Mouse (Mus musculus) heart, embryonic 12.5 days (tissue): ENCODE data around the gene Lrpprc. TPM values are rescaled to one million over a fixed set of nuclear protein-coding genes. Genes with fewer than 3 reads are reported as not detected.
"Not testable (repeated sequence)": the region's sequence is repeated elsewhere in the genome, so short reads cannot be mapped to it uniquely, and the experiment has no call there.

Experiments used
- ATAC-seq: fragments of 200-750 bp; cut with Nextera tagmentation; 2 replicates; pipeline ENCODE4 v1.8.0; 2017; ENCODE audit warnings: moderate TSS enrichment, moderate library complexity; ENCODE audit not compliant: insufficient number of reproducible peaks, low FRiP score
- H3K27ac ChIP-seq: fragments of 300-500 bp; sonication (generic); 2 replicates; pipeline ENCODE4 v1.5.1; 2016; ENCODE audit warnings: mild to moderate bottlenecking, moderate library complexity; ENCODE audit not compliant: poor library complexity, severe bottlenecking
- H3K27me3 ChIP-seq: fragments of 300-500 bp; sonication (generic); replicated peaks from 2 replicates; pipeline ENCODE4 v1.6.1; 2016; ENCODE audit warnings: mild to moderate bottlenecking, moderate library complexity
- H3K36me3 ChIP-seq: fragments of 300-500 bp; sonication (generic); 2 replicates; pipeline ENCODE4 v1.6.1; 2016; ENCODE audit warnings: mild to moderate bottlenecking, moderate library complexity
- H3K4me1 ChIP-seq: fragments of 300-500 bp; sonication (generic); replicated peaks from 2 replicates; pipeline ENCODE4 v1.6.1; 2016; ENCODE audit warnings: mild to moderate bottlenecking
- H3K4me2 ChIP-seq: fragments of 300-500 bp; sonication (generic); 2 replicates; pipeline ENCODE4 v1.6.1; 2016; ENCODE audit warnings: mild to moderate bottlenecking, moderate library complexity
- H3K4me3 ChIP-seq: fragments of 300-500 bp; sonication (generic); 2 replicates; pipeline ENCODE4 v1.5.1; 2016; ENCODE audit warnings: mild to moderate bottlenecking
- H3K9ac ChIP-seq: fragments of 300-500 bp; sonication (generic); 2 replicates; pipeline ENCODE4 v1.6.1; 2016; ENCODE audit warnings: mild to moderate bottlenecking, moderate library complexity
- H3K9me3 ChIP-seq: fragments of 300-500 bp; sonication (generic); replicated peaks from 2 replicates; pipeline ENCODE4 v1.6.1; 2016; ENCODE audit warnings: mild to moderate bottlenecking, moderate library complexity
- WGBS: fragments of 180-500 bp; shearing (Covaris S2); methylation state at CpG from one replicate; pipeline ENCODE4 v1.1.7; 2016; 5-methylcytosine and 5-hydroxymethylcytosine counted together
- polyA plus RNA-seq: library from polyadenylated mRNA; unstranded; fragments of >200 nt; fragmentation: Nextera tagmentation; extraction: Ambion mirVana; gene quantifications from 2 replicates; pipeline ENCODE4 v1.2.1, GENCODE M21; 2016

The Lrpprc gene
- polyA plus RNA-seq = 73.9 and 75.9 TPM in 2 replicates

DNA sequence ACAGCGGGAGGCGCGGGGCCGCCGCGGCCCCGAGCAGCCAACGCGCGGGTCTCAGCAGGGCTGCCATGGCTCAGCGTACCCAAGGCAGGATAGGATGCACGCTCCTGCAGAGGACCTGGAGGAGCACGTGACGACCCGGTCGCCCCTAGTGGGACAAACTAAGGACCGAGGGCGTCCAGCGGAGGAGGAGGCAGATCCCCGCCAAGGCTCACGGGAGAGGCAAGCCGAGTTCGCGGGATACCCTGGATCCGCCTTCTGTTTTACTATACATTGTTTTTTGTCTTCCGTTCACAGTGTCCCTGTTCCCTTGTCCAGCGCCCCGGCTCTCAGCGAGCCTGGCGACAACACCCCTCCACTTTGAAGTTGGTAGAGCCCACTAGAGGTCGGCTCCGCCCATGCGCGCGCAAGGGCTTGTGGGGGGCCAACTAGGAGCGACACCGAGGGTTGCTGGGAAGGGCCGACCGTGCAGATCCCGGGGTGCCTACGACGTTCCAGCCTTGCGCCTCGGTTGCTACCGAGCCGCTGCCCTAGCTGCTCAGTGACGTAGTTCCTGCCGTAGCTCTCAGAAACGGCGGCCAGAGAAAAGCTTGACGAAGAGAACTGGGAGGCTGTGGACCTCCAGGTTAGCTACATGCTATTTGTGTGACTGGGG is at the start of gene Lrpprc:
Gene Lrpprc, minus strand, starts transcription at position 343 of the 652 bp plus-strand sequence.
- Histone ChIP-seq H3K27ac (peak within 1 kb of the TSS; percentile 77), H3K27me3 (no peaks in the 10 kb centered on the region), H3K9me3 (no peaks in the 10 kb centered on the region), H3K9ac (peak within 1 kb of the TSS; percentile 87), H3K4me3 (peak within 1 kb of the TSS; percentile 92), H3K4me1 (peaks cover 20% of the 10 kb centered on the region), H3K36me3 (peaks cover 9% of the 10 kb centered on the region; the same call in 1 of the 2 replicates), H3K4me2 (peak within 1 kb of the TSS; percentile 78)
- ATAC-seq = peak; percentile 99
- WGBS = under 1% methylated on average over 51 of the region's 51 CpGs

DNA sequence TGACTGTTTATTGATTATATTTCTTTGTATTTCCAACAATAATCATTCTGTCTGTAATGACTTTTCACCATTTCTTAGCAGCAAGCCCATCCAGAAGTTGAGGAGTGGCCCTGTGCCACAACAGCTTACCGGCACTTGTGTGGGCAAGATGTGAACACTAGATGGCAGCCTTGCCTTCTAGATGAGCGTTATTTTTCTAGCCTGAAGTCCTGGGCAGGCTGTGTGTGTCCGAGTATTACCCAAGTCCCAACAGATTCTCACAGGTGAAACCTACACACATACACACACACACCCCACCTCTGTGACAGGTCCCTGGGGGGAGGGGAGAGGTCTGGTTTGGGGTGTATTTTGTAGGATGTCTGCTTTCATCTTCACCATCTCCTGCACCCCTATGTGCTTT is 47.2 kb upstream of the Lrpprc start:
- no peak overlapping the region for H3K9ac ChIP-seq
- H3K9me3 ChIP-seq = no peaks in the 10 kb centered on the region
- H3K27me3 ChIP-seq = no peaks in the 10 kb centered on the region
- no peak overlapping the region for H3K4me3 ChIP-seq
- no peak overlapping the region for H3K4me2 ChIP-seq
- 5% methylated on average over 3 of the region's 3 CpGs for WGBS
- peak; percentile 61; the same call in 1 of the 2 replicates for ATAC-seq
- H3K4me1 ChIP-seq = no peaks in the 10 kb centered on the region
- no peaks in the 10 kb centered on the region for H3K36me3 ChIP-seq
- no peak overlapping the region for H3K27ac ChIP-seq

GRCm38 (mm10) chr17:84835249-84835648 is 44.7 kb upstream of the Lrpprc start:
- H3K9me3 ChIP-seq = no peaks in the 10 kb centered on the region
- H3K9ac ChIP-seq = no peak overlapping the region
- H3K4me1 ChIP-seq = no peaks in the 10 kb centered on the region
- 77% methylated on average over 9 of the region's 9 CpGs for WGBS
- no peaks in the 10 kb centered on the region for H3K27me3 ChIP-seq
- no peak overlapping the region for H3K27ac ChIP-seq
- no peak overlapping the region for H3K4me2 ChIP-seq
- no peak for ATAC-seq
- H3K36me3 ChIP-seq = no peaks in the 10 kb centered on the region
- no peak overlapping the region for H3K4me3 ChIP-seq

- Histone ChIP-seq H3K4me1 (no peaks in the 10 kb centered on the region), H3K27ac (no peak overlapping the region), H3K9ac (no peak overlapping the region), H3K4me3 (no peak overlapping the region), H3K27me3 (no peaks in the 10 kb centered on the region), H3K36me3 (no peaks in the 10 kb centered on the region), H3K4me2 (no peak overlapping the region), H3K9me3 (no peaks in the 10 kb centered on the region)
- no peak for ATAC-seq
- 68% methylated on average over 8 of the region's 8 CpGs for WGBS
Measured at GRCm38 (mm10) chr17:84832346-84832745, 41.8 kb upstream of the Lrpprc start.

DNA sequence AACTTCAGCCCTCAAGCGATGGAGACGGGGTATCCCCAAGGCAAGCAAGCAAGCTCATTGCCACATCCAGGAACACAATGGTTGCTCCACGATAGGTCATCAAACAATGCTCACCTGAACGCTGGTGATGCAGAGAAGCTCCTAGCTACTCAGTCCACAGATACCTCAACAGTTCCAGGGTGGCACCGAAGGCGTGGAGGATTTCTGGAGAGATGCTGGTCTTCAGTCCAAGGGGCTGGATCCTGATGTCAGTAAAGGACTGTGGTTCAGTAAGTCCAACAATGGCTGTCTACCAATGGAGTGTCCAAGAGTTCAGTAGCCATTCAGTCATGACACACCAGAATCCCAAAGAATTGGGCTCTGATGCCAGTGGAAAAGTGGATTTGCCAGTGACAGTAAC is 37.7 kb upstream of the Lrpprc start:
- no peaks in the 10 kb centered on the region for H3K9me3 ChIP-seq
- H3K27me3 ChIP-seq = no peaks in the 10 kb centered on the region
- H3K9ac ChIP-seq = no peak overlapping the region
- no peak overlapping the region for H3K4me2 ChIP-seq
- no peak overlapping the region for H3K4me3 ChIP-seq
- H3K36me3 ChIP-seq = no peaks in the 10 kb centered on the region
- WGBS = 84% methylated on average over 6 of the region's 6 CpGs
- ATAC-seq = no peak
- H3K4me1 ChIP-seq = no peaks in the 10 kb centered on the region
- H3K27ac ChIP-seq = no peak overlapping the region

- no peak overlapping the region for H3K27ac ChIP-seq
- no peak overlapping the region for H3K4me2 ChIP-seq
- H3K9ac ChIP-seq = no peak overlapping the region
- no peaks in the 10 kb centered on the region for H3K36me3 ChIP-seq
- ATAC-seq = no peak
- no peak overlapping the region for H3K4me3 ChIP-seq
- 12% methylated on average over 4 of the region's 4 CpGs for WGBS
- H3K4me1 ChIP-seq = no peaks in the 10 kb centered on the region
- no peaks in the 10 kb centered on the region for H3K9me3 ChIP-seq
- 0 out of 2 replicates have a peak, but pooled peaks cover 3% of the 10 kb centered on the region for H3K27me3 ChIP-seq
Measured at GRCm38 (mm10) chr17:84820603-84821002, 30.0 kb upstream of the Lrpprc start.

DNA sequence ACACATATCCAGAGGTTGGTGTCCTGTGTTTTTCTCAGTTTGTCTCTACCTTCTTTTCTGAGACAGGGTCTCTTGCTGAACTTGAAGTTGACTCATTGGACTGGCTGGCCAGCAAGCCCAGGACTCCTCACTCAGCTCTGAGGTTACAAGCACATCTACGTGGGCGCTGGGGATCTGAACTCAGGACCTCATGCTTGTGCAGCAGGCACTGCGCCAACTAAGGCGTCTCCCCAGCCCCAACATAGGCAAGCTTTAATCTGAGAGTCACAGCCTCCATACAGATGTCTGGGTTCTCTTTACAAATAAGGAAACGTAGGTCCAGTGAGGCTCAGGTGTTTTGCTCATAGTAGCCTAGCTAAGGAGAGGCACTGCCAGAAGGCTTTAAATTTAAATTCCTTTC is 27.8 kb upstream of the Lrpprc start:
- no peak overlapping the region for H3K27ac ChIP-seq
- H3K9ac ChIP-seq = no peak overlapping the region
- no peaks in the 10 kb centered on the region for H3K36me3 ChIP-seq
- no peaks in the 10 kb centered on the region for H3K9me3 ChIP-seq
- 75% methylated on average over 5 of the region's 5 CpGs for WGBS
- H3K4me2 ChIP-seq = no peak overlapping the region
- H3K27me3 ChIP-seq = 0 out of 2 replicates have a peak, but pooled peaks cover 3% of the 10 kb centered on the region
- no peaks in the 10 kb centered on the region for H3K4me1 ChIP-seq
- H3K4me3 ChIP-seq = no peak overlapping the region
- no peak for ATAC-seq

GRCm38 (mm10) chr17:84816014-84816461 is 25.4 kb upstream of the Lrpprc start:
- no peaks in the 10 kb centered on the region for H3K27me3 ChIP-seq
- H3K9ac ChIP-seq = no peak overlapping the region
- WGBS = 72% methylated on average over 9 of the region's 9 CpGs
- no peak overlapping the region for H3K4me2 ChIP-seq
- H3K4me3 ChIP-seq = no peak overlapping the region
- H3K9me3 ChIP-seq = no peaks in the 10 kb centered on the region
- H3K27ac ChIP-seq = no peak overlapping the region
- H3K36me3 ChIP-seq = no peaks in the 10 kb centered on the region
- H3K4me1 ChIP-seq = no peaks in the 10 kb centered on the region
- ATAC-seq = no peak

DNA sequence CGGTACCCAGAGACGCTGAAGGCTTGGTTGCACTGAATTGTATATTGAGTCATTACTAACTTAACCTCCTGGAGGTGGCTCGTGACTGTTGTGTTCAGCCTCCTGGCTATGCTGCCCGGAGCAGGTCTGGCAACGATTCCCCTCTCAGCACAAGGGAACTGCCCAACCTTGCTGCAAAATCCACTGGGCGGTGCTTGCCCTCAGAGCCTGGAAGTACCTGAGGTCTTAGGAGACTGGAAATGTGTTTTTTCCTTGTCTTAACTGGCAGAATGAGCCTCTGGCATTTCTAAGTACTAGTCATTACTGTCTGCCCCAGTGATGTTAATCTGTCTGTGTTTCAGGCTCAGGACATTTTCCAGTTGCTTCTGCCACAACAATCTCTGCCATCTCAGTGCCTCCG is 24.3 kb upstream of the Lrpprc start:
- no peaks in the 10 kb centered on the region for H3K36me3 ChIP-seq
- H3K27me3 ChIP-seq = no peaks in the 10 kb centered on the region
- no peak for ATAC-seq
- no peak overlapping the region for H3K4me3 ChIP-seq
- no peak overlapping the region for H3K9ac ChIP-seq
- no peaks in the 10 kb centered on the region for H3K9me3 ChIP-seq
- H3K27ac ChIP-seq = no peak overlapping the region
- WGBS = 64% methylated on average over 7 of the region's 7 CpGs
- H3K4me1 ChIP-seq = no peaks in the 10 kb centered on the region
- H3K4me2 ChIP-seq = no peak overlapping the region

DNA sequence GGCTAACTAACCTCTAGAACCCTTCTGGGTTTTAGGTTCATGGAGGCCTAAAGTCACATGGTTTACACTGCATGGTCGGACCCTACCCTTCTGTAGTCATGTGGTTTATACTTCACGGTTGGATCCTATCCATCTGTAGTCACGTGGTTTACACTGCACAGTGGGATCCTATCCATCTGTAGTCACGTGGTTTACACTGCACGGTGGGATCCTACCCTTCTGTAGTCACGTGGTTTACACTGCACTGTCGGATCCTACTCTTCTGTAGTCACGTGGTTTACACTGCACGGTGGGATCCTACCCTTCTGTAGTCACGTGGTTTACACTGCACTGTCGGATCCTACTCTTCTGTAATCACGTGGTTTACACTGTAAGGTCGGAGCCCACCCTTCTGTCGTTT is 23.6 kb upstream of the Lrpprc start:
- not testable (repeated sequence) for H3K4me1 ChIP-seq, ATAC-seq, H3K27me3 ChIP-seq, H3K9ac ChIP-seq, H3K36me3 ChIP-seq, H3K9me3 ChIP-seq, H3K4me3 ChIP-seq, H3K27ac ChIP-seq, H3K4me2 ChIP-seq
- WGBS = 76% methylated on average over 14 of the region's 14 CpGs

GRCm38 (mm10) chr17:84792006-84792405 is 1.4 kb upstream of the Lrpprc start:
- Histone ChIP-seq H3K4me3 (no peak overlapping the region), H3K9me3 (no peaks in the 10 kb centered on the region), H3K36me3 (peaks cover 4% of the 10 kb centered on the region; the same call in 1 of the 2 replicates), H3K9ac (no peak overlapping the region), H3K4me2 (peak overlapping the region; percentile 31; the same call in 1 of the 2 replicates), H3K27me3 (no peaks in the 10 kb centered on the region), H3K4me1 (peaks cover 20% of the 10 kb centered on the region), H3K27ac (no peak overlapping the region)
- no peak for ATAC-seq
- WGBS = 74% methylated on average over 5 of the region's 5 CpGs

DNA sequence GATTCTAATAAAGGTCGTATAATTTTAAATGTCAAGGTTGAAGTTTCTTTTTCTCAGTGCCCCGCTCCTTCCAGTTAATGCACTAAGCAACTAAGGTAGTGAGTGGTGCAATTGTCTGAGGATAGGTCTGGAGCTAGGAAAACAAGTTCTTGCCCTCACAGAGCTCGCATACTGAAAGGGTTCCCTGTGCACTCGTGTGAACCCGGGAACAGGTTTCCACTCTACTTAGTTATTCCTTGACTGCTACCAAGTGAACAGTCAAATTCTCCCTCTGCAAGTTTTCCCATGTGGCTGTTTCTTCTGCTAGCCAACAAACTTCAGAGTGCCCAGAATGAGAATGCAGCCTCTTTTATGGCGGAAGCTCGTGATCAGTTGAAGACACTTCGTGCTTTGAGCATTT is 567 bp upstream of the Lrpprc start:
- Histone ChIP-seq H3K4me2 (peak overlapping the region; percentile 78), H3K4me1 (peaks cover 20% of the 10 kb centered on the region), H3K27ac (peak overlapping the region; percentile 77), H3K9ac (peak overlapping the region; percentile 87), H3K9me3 (no peaks in the 10 kb centered on the region), H3K36me3 (peaks cover 9% of the 10 kb centered on the region; the same call in 1 of the 2 replicates), H3K4me3 (peak overlapping the region; percentile 92), H3K27me3 (no peaks in the 10 kb centered on the region)
- ATAC-seq = no peak
- WGBS = 6% methylated on average over 8 of the region's 8 CpGs
